Mouse (Mus musculus) common myeloid progenitor, adult 5-6 weeks (primary cell): ENCODE data around the gene Runx2. TPM values are rescaled to one million over a fixed set of nuclear protein-coding genes. Genes with fewer than 3 reads are reported as not detected.

ENCODE experiments used
- ATAC-seq: replicated peaks from 2 replicates; pipeline ENCODE4 v1.8.0; 2016; ENCODE audit warnings: low read depth, mild to moderate bottlenecking, moderate TSS enrichment, inconsistent platforms; ENCODE audit not compliant: poor library complexity, severe bottlenecking
- total RNA-seq: library from RNA; stranded (forward); fragments of 200-1000, 187-1606 nt; gene quantifications from 2 replicates; pipeline ENCODE4 v1.2.3, GENCODE M21; 2017

The Runx2 gene
- total RNA-seq, 1 experiment from 2014 or later, result 27.3 TPM

GRCm38 (mm10) chr17:44506524-44506923 is 308.1 kb downstream of the Runx2 start:
- ATAC-seq, result no peak

- ATAC-seq, result no peak
Observed at GRCm38 (mm10) chr17:44504794-44505317, 309.7 kb downstream of the Runx2 start.

- no peak for ATAC-seq
Observed at GRCm38 (mm10) chr17:44502176-44502575, 312.4 kb downstream of the Runx2 start.

- ATAC-seq, result no peak
Observed at GRCm38 (mm10) chr17:44500306-44500899, 314.2 kb downstream of the Runx2 start.

- ATAC-seq, result no peak
Observed at GRCm38 (mm10) chr17:44490164-44490794, 324.3 kb downstream of the Runx2 start.

GRCm38 (mm10) chr17:44489346-44489745 is 325.3 kb downstream of the Runx2 start:
- ATAC-seq, result no peak

GRCm38 (mm10) chr17:44487514-44488244 is 326.9 kb downstream of the Runx2 start:
- ATAC-seq, result no peak

GRCm38 (mm10) chr17:44485337-44485736 is 329.3 kb downstream of the Runx2 start:
- ATAC-seq, result no peak

GRCm38 (mm10) chr17:44479918-44480317 is 334.7 kb downstream of the Runx2 start:
- no peak for ATAC-seq

- ATAC-seq, result no peak
Observed at GRCm38 (mm10) chr17:44479491-44479890, 335.1 kb downstream of the Runx2 start.

GRCm38 (mm10) chr17:44475910-44476309 is 338.7 kb downstream of the Runx2 start:
- ATAC-seq, result no peak

- ATAC-seq, result no peak
Observed at GRCm38 (mm10) chr17:44474280-44474679, 340.3 kb downstream of the Runx2 start.

GRCm38 (mm10) chr17:44472695-44473094 is 341.9 kb downstream of the Runx2 start:
- no peak for ATAC-seq

- no peak for ATAC-seq
Observed at GRCm38 (mm10) chr17:44463679-44464078, 350.9 kb downstream of the Runx2 start.

- ATAC-seq, result no peak
Observed at GRCm38 (mm10) chr17:44460156-44460555, 354.4 kb downstream of the Runx2 start.

- ATAC-seq, result peak; percentile 37; the same call in 1 of the 2 replicates
Observed at GRCm38 (mm10) chr17:44459029-44459428, 355.6 kb downstream of the Runx2 start.

GRCm38 (mm10) chr17:44456696-44457095 is 357.9 kb downstream of the Runx2 start:
- ATAC-seq, result no peak

- ATAC-seq, result peak; percentile 95
Observed at GRCm38 (mm10) chr17:44455681-44456600, 358.7 kb downstream of the Runx2 start.

- ATAC-seq, result no peak
Observed at GRCm38 (mm10) chr17:44449915-44450471, 364.6 kb downstream of the Runx2 start.
